Mouse (Mus musculus) adrenal gland, postnatal 25 days (tissue): ENCODE data around the gene Akap10. TPM values are rescaled to one million over a fixed set of nuclear protein-coding genes. Genes with fewer than 3 reads are reported as not detected.
"Not testable (repeated sequence)": the region's sequence is repeated elsewhere in the genome, so short reads cannot be mapped to it uniquely, and the experiment has no call there.

Source experiments
- DNase-seq: peaks from one replicate; pipeline ENCODE4 v3.0.0; 2021; ENCODE audit warnings: mixed read lengths
- long read RNA-seq: library from polyadenylated mRNA; stranded (forward); transcript quantifications from one replicate; pipeline ENCODE4 v2.0.0, GENCODE M21; 2021
- total RNA-seq: library from RNA; stranded (reverse); gene quantifications from 2 replicates; pipeline ENCODE4 v1.2.3, GENCODE M21; 2021

The Akap10 gene
- 28.2 and 33.5 TPM in 2 replicates for total RNA-seq
- long read RNA-seq, transcript Akap10-202 (15 exons, 3,874 nt), result major isoform, 13 of 26 reads
- long read RNA-seq, partial matches to known transcripts, result 7 of 26 reads
- long read RNA-seq, other reads (novel, unspliced or antisense), result 6 of 26 reads

- peak; percentile 95 for DNase-seq
Measured at GRCm38 (mm10) chr11:61930098-61930517, at the start of gene Akap10. Gene Akap10, minus strand, starts transcription at chr11:61930252.

- no peak for DNase-seq
Measured at GRCm38 (mm10) chr11:61975783-61976182, 45.7 kb upstream of the Akap10 start.

GRCm38 (mm10) chr11:61974106-61974707 lies 44.2 kb upstream of the Akap10 start:
- no peak for DNase-seq

- no peak for DNase-seq
Measured at GRCm38 (mm10) chr11:61971441-61972221, 41.6 kb upstream of the Akap10 start.

- DNase-seq, result no peak
Measured at GRCm38 (mm10) chr11:61970901-61971300, 40.8 kb upstream of the Akap10 start.

- no peak for DNase-seq
Measured at GRCm38 (mm10) chr11:61968875-61969274, 38.8 kb upstream of the Akap10 start.

- no peak for DNase-seq
Measured at GRCm38 (mm10) chr11:61967034-61967433, 37.0 kb upstream of the Akap10 start.

- no peak for DNase-seq
Measured at GRCm38 (mm10) chr11:61964611-61965010, 34.6 kb upstream of the Akap10 start.

- no peak for DNase-seq
Measured at GRCm38 (mm10) chr11:61963193-61963592, 33.1 kb upstream of the Akap10 start.

GRCm38 (mm10) chr11:61962684-61963083 lies 32.6 kb upstream of the Akap10 start:
- DNase-seq, result no peak

- no peak for DNase-seq
Measured at GRCm38 (mm10) chr11:61960096-61960495, 30.0 kb upstream of the Akap10 start.

GRCm38 (mm10) chr11:61958706-61959105 lies 28.7 kb upstream of the Akap10 start:
- not testable (repeated sequence) for DNase-seq

- DNase-seq, result no peak
Measured at GRCm38 (mm10) chr11:61957296-61957813, 27.3 kb upstream of the Akap10 start.

- DNase-seq, result peak; percentile 92
Measured at GRCm38 (mm10) chr11:61956572-61957295, 26.7 kb upstream of the Akap10 start, which contains the start of gene Specc1. Gene Specc1, plus strand, starts transcription at chr11:61956763.

GRCm38 (mm10) chr11:61955951-61956350 lies 25.9 kb upstream of the Akap10 start:
- DNase-seq, result no peak

GRCm38 (mm10) chr11:61955136-61955535 lies 25.1 kb upstream of the Akap10 start:
- no peak for DNase-seq

GRCm38 (mm10) chr11:61950632-61951031 lies 20.6 kb upstream of the Akap10 start:
- DNase-seq, result peak; percentile 89

GRCm38 (mm10) chr11:61949315-61949714 lies 19.3 kb upstream of the Akap10 start:
- DNase-seq, result peak; percentile 18

- no peak for DNase-seq
Measured at GRCm38 (mm10) chr11:61946608-61947007, 16.6 kb upstream of the Akap10 start.

GRCm38 (mm10) chr11:61944417-61944816 lies 14.4 kb upstream of the Akap10 start:
- no peak for DNase-seq

GRCm38 (mm10) chr11:61942903-61943302 lies 12.9 kb upstream of the Akap10 start:
- DNase-seq, result no peak

- DNase-seq, result no peak
Measured at GRCm38 (mm10) chr11:61937761-61938160, 7.7 kb upstream of the Akap10 start.
